ENCODE assay signal across 8 mouse cellular contexts in genomic region chr14:25477268-25477667, GRCm38 (mm10). TPM values are rescaled to one million over a fixed set of nuclear protein-coding genes. Genes with fewer than 3 reads are reported as not detected.
DNase-seq lines count a peak whose midpoint lies in the region; ATAC-seq and TF ChIP-seq lines count a peak whose summit lies in the region.
"Had no signal": no experiment of that assay in that cellular context is flagged by ENCODE, and none has a peak within 500 bp of the region (broad histone marks: within the 10 kb centered on the region; RNA-seq: fewer than 3 reads in every experiment).

No protein-coding gene starts in this region.

- H3K79me2 ChIP-seq in heart, adult 2 months (replicated peaks; ENCODE audit: control insufficient read depth, insufficient read depth, low read length): peaks cover 10% of the 10 kb centered on the region

- H3K4me2 ChIP-seq in limb, embryonic 12.5 days: no peak overlapping the region
- no peak overlapping the region for H3K4me2 ChIP-seq in embryonic facial prominence, embryonic 15.5 days (replicated peaks)
- no peak overlapping the region for H3K4me2 ChIP-seq in midbrain, embryonic 15.5 days

- DNase-seq in heart, adult 2 months: no peak
- DNase-seq in heart, postnatal 10 days: no peak
- no peak for DNase-seq in limb, embryonic 10.5 days (ENCODE audit: low spot score)
- no peak for DNase-seq in thymus, adult 18-20 months
- DNase-seq: right cerebral cortex, adult 18-20 months had no signal

- no peak for TF ChIP-seq POLR2A in heart, adult 2 months (IDR thresholded peaks at IDR 0.05; ENCODE audit: insufficient read depth, low read depth, low read length)

- no peaks in the 10 kb centered on the region for H3K9me3 ChIP-seq in limb, embryonic 12.5 days
- H3K9me3 ChIP-seq in limb, embryonic 10.5 days (replicated peaks): no peaks in the 10 kb centered on the region
- no peaks in the 10 kb centered on the region for H3K9me3 ChIP-seq in embryonic facial prominence, embryonic 15.5 days (replicated peaks)
- no peaks in the 10 kb centered on the region for H3K9me3 ChIP-seq in midbrain, embryonic 15.5 days

- intact Hi-C loops in heart, adult 2 months (cut with DNase I): no loop called here
- intact Hi-C loops in heart, postnatal 10 days (cut with DNase I): no loop called here

- peaks cover 74% of the 10 kb centered on the region for H3K4me1 ChIP-seq in heart, adult 2 months (ENCODE audit: control insufficient read depth, insufficient read depth, low read length)
- H3K4me1 ChIP-seq in limb, embryonic 12.5 days (replicated peaks): peaks cover 99% of the 10 kb centered on the region
- peaks cover 92% of the 10 kb centered on the region for H3K4me1 ChIP-seq in limb, embryonic 10.5 days
- H3K4me1 ChIP-seq in embryonic facial prominence, embryonic 15.5 days: peaks cover 99% of the 10 kb centered on the region
- H3K4me1 ChIP-seq in midbrain, embryonic 15.5 days: peaks cover 100% of the 10 kb centered on the region

- H3K27me3 ChIP-seq in heart, adult 2 months (ENCODE audit: control insufficient read depth, insufficient read depth, low read length): no peaks in the 10 kb centered on the region
- H3K27me3 ChIP-seq in limb, embryonic 12.5 days: no peaks in the 10 kb centered on the region
- no peaks in the 10 kb centered on the region for H3K27me3 ChIP-seq in limb, embryonic 10.5 days (ENCODE audit: low read depth, poor library complexity, severe bottlenecking)
- no peaks in the 10 kb centered on the region for H3K27me3 ChIP-seq in embryonic facial prominence, embryonic 15.5 days
- no peaks in the 10 kb centered on the region for H3K27me3 ChIP-seq in midbrain, embryonic 15.5 days (replicated peaks)

- TF ChIP-seq CTCF in heart, adult 2 months (IDR thresholded peaks at IDR 0.05): no peak

- peak overlapping the region; percentile 20; the same call in 1 of the 2 replicates for H3K27ac ChIP-seq in heart, adult 2 months
- peak overlapping the region; percentile 50; the same call in 1 of the 2 replicates for H3K27ac ChIP-seq in limb, embryonic 12.5 days
- no peak overlapping the region for H3K27ac ChIP-seq in limb, embryonic 10.5 days
- H3K27ac ChIP-seq in embryonic facial prominence, embryonic 15.5 days (replicated peaks): peak overlapping the region; percentile 73; the same call in 1 of the 2 replicates
- peak overlapping the region; percentile 69; the same call in 1 of the 2 replicates for H3K27ac ChIP-seq in midbrain, embryonic 15.5 days

- no peak for ATAC-seq in limb, embryonic 12.5 days (ENCODE audit: insufficient number of reproducible peaks, insufficient read depth, low FRiP score, low TSS enrichment, low read depth)
- no peak for ATAC-seq in embryonic facial prominence, embryonic 15.5 days (ENCODE audit: insufficient number of reproducible peaks, low FRiP score, low TSS enrichment, low read depth)
- ATAC-seq in midbrain, embryonic 15.5 days (replicated peaks): no peak

- 61% methylated on average over 7 of the region's 7 CpGs for WGBS in heart, adult 2 months
- 78% methylated on average over 7 of the region's 7 CpGs for WGBS in limb, embryonic 12.5 days
- WGBS in limb, embryonic 10.5 days: 83% methylated on average over 7 of the region's 7 CpGs
- WGBS in embryonic facial prominence, embryonic 15.5 days: 60% methylated on average over 7 of the region's 7 CpGs
- WGBS in midbrain, embryonic 15.5 days: 78% methylated on average over 7 of the region's 7 CpGs

- H3K4me3 ChIP-seq in heart, adult 2 months: no peak overlapping the region
- no peak overlapping the region for H3K4me3 ChIP-seq in limb, embryonic 12.5 days (replicated peaks)
- no peak overlapping the region for H3K4me3 ChIP-seq in limb, embryonic 10.5 days
- no peak overlapping the region for H3K4me3 ChIP-seq in embryonic facial prominence, embryonic 15.5 days (replicated peaks)
- no peak overlapping the region for H3K4me3 ChIP-seq in midbrain, embryonic 15.5 days

- no peak for TF ChIP-seq EP300 in heart, adult 2 months (IDR thresholded peaks at IDR 0.05; ENCODE audit: insufficient read depth, low read depth, low read length)

- H3K9ac ChIP-seq in heart, adult 2 months (ENCODE audit: low read depth, low read length): no peak overlapping the region
- H3K9ac ChIP-seq in limb, embryonic 12.5 days (replicated peaks): no peak overlapping the region
- H3K9ac ChIP-seq in embryonic facial prominence, embryonic 15.5 days: no peak overlapping the region
- no peak overlapping the region for H3K9ac ChIP-seq in midbrain, embryonic 15.5 days

- peaks cover 7% of the 10 kb centered on the region; the same call in 1 of the 2 replicates for H3K36me3 ChIP-seq in heart, adult 2 months (ENCODE audit: control insufficient read depth, insufficient read depth, low read length)
- H3K36me3 ChIP-seq in limb, embryonic 12.5 days: peaks cover 46% of the 10 kb centered on the region
- H3K36me3 ChIP-seq in limb, embryonic 10.5 days: peaks cover 39% of the 10 kb centered on the region
- no peaks in the 10 kb centered on the region for H3K36me3 ChIP-seq in embryonic facial prominence, embryonic 15.5 days
- no peaks in the 10 kb centered on the region for H3K36me3 ChIP-seq in midbrain, embryonic 15.5 days (replicated peaks)

RNA-seq across cellular contexts. Expression of gene Zmiz1, which starts 18.3 kb away (rescaled TPM):
- 10 to 100 TPM; 40.7 to 42.0 TPM for total RNA-seq in heart, adult 2 months (2021)
- 21.8 and 27.1 TPM in 2 replicates for polyA plus RNA-seq in heart, adult 2 months (2012; rRNA removed)
- total RNA-seq in heart, postnatal 10 days (2021): 10 to 100 TPM; 70.9 to 72.0 TPM
- polyA plus RNA-seq in limb, embryonic 12.5 days (2016; fragmentation: Nextera tagmentation; extraction: Ambion mirVana): 53.4 and 57.1 TPM in 2 replicates
- 43.8 and 55.5 TPM in 2 replicates for polyA plus RNA-seq in limb, embryonic 10.5 days (2016; fragmentation: Nextera tagmentation; extraction: Ambion mirVana)
- 38.7 and 40.1 TPM in 2 replicates for polyA plus RNA-seq in embryonic facial prominence, embryonic 15.5 days (2015; fragmentation: Nextera tagmentation; extraction: Ambion mirVana)
- 77.3 and 78.8 TPM in 2 replicates for polyA plus RNA-seq in midbrain, embryonic 15.5 days (2015; fragmentation: Nextera tagmentation; extraction: Ambion mirVana)
